Mouse (Mus musculus): ENCODE data around the gene Eps15l1.
A peak's percentile ranks its signal among the peaks of the same experiment; 100 is the strongest.

The Eps15l1 gene

DNA sequence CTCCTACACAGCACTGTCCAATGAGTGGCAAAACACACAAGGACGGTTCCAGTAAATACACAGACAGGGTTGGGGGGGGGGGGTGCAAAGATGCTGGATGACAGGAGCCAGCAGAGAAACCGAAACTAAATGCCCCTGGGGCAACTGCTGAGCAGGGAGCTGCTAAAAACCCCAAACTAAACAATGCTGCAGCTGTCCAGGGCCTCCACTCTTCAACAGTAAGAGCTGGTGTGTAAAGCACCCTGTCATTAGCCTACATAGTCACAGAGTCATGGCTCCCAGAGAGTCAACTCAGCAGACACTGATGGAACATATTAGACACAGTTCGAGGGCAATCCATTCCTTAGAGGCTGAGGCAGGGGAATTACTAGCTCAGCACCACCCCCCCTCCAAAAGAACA lies 11.8 kb downstream of the Eps15l1 start:
- DNase-seq, result no peak

DNA sequence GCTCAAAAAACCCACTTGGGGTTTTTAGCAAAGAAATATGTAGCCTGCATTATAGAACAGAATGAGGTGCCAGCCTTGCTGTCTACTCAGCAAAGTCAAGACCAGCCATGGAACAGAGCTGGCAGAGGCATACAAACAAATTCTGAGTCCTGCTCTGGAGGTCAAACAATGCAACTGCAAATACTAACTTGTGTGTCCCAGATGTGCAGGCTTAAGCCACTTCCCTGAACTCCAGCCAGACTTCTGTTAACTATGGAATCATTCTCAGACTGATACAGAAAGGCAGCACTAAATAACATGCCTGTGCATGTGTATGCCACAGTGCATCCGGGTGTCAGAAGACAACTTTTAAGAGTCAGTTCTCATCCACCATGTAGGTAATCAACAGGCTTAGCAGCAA lies 13.4 kb downstream of the Eps15l1 start:
- DNase-seq, result no peak

DNA sequence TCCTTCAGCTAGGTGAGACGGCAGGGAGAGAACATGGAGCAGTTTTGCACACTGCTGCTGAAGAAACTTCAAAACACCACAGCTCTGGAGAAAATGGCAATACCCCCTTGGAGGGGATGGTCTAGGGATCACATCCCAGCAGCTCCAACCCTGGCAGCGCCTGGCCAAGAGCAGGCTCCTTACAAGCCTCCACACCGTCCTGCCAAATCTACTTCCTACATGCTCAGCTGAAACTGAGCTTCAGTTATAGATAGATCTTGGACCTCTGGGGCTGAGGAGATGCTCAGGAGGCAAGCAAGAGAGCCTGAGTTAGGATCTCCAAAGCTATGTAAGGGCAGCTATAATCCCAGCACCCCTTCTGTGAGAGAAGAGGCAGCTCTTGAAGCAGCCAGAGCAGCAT lies 18.3 kb downstream of the Eps15l1 start:
- DNase-seq, result no peak

DNA sequence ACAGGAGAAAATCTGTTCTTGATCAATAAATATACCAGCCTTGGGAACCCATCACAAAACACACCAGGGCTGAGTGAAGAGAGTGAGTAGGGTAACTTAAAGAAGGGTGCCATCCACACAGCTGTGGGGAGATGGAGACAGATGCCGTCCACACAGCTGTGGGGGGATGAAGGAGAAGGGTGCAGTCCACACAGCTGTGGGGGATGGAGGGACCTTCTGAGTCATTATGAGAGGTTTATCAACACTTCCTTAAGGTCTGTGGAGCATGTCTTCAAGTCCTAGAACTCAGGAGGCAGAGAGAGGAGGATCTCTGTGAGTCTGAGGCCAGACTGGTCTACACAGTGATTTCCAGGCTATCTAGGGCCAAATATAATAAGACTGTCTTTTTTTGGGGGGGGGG lies 19.9 kb downstream of the Eps15l1 start:
- no peak for DNase-seq

- DNase-seq, result no peak
Measured at GRCm38 (mm10) chr8:72385737-72386136, 35.5 kb downstream of the Eps15l1 start.

DNA sequence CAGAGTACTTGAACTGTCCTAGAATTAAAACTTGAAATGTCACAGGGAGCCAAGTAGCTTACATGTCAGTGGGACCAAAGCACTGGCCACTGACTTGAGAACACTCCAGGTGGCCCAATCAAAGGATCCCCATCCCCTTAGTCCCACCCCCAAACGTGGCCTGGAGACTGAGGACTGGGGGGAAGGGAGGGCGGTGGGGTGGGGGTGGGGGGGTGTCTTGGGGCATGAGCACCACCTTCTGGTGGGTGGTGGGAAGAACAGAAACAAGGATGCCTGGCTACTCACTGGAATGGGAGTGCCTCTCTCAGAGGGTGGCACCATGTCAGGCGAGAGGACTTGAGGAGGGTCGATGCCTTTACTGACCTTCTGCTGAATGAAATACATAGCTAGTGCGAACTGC lies 38.9 kb downstream of the Eps15l1 start:
- no peak for DNase-seq

DNA sequence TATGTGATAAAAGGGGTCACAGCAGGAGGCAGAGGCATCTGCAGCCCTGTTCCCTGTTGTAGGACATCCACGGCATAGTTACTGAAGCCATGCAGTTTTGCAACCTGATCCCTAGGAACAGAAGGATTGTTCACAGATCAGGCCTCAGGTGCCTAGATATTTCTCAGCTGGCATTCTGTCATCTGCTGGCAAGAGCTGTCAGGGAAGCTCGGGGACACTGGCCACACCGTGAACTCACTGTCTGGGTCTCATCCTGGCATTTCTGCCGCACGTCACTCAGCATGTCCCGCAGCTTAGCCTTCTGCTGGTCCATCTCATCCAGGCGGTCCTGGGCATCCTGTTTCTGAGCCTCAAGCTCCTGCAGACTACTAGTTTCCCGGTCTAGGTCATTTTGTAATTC lies 40.6 kb downstream of the Eps15l1 start:
- DNase-seq, result peak; percentile 76

DNA sequence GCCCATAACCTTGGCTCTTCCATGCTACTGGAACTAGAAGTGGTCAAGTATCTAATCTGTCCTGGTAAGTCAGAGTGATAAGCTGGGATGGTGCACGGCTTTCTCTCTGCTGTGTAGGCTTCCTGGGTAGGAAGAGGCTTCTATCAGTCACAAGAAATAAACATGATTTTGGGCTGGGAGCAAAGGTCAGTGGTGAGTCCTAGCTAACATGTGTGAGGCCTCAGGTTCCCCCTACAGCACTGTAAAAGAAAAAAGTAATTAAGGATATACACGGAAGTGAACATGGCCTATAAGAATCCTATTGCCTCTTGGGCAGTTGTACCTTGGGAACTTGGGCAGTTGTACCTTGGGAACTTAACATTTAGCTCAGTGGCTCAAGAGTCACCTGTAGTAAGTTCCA lies 44.4 kb downstream of the Eps15l1 start:
- DNase-seq, result no peak

DNA sequence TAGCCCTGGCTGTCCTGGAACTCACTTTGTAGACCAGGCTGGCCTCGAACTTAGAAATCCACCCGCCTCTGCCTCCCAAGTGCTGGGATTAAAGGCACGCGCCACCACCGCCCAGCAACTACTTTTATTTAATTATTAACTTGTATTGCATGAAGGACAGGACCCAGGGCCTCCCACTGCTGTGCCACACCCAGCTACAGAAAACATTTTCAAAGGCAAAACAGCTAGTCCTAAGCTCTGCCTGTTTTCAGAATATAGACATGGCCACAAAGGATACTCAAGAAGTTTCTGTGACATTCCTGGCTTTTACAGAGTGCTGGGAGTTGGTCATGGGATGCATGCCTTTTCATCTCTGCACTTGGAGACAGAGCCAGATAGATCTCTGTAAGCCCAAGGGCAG lies 45.0 kb downstream of the Eps15l1 start:
- DNase-seq, result no peak

DNA sequence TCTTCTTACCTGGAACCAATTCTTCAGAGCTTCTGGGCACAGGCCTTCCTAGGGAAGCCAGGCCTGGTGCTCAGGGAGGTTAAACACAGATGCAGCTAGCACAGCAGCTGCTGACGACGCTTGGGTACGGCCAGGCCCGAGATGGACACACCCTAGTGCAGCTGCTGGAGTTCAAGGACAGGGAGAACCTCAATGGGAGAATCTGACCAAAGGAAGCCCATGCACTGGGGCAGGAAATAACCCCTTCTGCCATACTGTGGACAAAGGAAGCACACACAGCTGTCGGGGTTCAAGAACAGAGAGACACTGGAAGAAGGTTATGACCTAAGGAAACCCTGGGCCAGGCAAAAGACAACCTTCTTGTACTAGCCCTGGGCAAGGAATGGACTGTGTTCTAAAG lies 46.1 kb downstream of the Eps15l1 start:
- DNase-seq, result no peak

- DNase-seq, result peak; percentile 45
Measured at GRCm38 (mm10) chr8:72372311-72372710, 48.9 kb downstream of the Eps15l1 start.

GRCm38 (mm10) chr8:72371356-72371755 lies 49.9 kb downstream of the Eps15l1 start:
- DNase-seq, result no peak

DNA sequence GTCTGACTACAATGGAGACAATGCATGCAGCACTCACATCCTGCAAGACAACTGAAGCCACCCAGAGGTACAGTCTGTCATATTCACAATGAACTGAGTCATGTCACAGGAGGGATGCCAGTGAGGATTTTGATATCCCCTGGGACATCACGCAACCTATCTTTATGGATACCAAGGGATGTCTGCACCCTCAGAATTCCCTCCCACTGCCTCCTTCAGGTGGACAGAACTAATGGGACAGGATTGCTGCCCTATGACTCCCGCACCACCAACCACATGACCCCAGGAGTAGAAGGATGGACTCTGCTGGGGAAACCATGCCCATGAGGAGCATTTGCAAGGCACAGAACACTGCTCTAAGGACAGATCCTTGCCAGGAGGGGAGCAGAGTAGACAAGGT lies 54.8 kb downstream of the Eps15l1 start:
- DNase-seq, result no peak

- DNase-seq, result peak; percentile 57
Measured at GRCm38 (mm10) chr8:72365826-72366225, 55.4 kb downstream of the Eps15l1 start.

- DNase-seq, result no peak
Measured at GRCm38 (mm10) chr8:72365016-72365415, 56.2 kb downstream of the Eps15l1 start.

DNA sequence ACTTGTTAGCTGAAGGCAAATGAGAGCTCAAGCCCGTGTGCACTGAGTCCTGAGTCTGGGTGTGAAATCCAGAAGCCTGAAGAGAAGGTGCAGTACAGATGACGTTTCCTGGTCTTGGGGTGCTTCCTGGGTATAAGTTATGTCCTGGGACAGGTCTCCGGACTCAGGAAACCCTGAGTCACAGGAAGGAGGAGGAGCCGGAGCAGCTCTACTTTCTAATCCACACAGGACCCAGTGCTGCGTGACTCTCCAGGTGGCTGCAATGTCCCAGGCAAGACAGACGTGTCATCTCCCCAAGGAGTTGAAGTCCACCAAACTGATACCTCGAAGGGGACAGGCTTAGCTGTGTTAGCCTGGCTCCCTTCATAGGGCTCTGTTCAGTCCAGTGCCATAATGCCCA lies 57.8 kb downstream of the Eps15l1 start:
- DNase-seq, result no peak

DNA sequence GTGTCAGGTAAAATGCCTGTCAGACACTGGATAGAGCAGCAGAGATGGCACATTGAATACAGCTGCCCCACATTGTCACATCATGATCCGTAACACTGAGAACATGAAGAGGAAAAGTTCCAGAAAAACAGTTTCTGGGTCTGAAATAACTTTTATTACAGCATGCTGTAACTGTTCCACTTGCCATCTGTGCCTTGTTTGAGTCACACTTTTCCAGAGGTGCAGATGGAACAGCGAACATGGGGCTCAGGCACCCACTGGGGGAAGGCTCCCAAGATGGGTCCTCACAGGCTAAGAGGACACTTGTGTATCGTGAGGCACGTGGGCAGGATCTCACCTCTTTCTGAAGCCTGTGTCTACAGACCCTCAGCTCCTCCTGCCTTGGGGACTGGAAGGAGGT lies 58.5 kb downstream of the Eps15l1 start:
- no peak for DNase-seq

DNA sequence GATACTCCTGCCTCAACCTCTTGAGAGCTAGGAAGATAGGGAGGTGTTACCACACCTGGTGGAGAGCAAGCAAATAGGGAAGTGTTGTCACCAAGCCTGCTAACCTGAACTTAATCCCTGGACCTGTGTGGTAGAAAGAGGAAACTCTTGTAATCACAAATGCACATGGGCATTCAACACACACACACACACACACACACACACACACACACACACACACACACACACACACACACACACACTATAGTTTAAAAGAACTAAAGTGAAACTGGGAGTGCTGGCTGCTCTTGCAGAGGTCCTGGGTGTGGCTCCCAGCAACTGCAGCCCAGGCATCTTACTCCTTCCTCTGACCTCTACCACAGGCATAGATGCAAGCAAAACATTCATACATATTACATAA lies 61.1 kb downstream of the Eps15l1 start:
- no peak for DNase-seq

GRCm38 (mm10) chr8:72356593-72356992 lies 64.7 kb downstream of the Eps15l1 start:
- no peak for DNase-seq

GRCm38 (mm10) chr8:72354272-72354671 lies 67.0 kb downstream of the Eps15l1 start:
- no peak for DNase-seq

DNA sequence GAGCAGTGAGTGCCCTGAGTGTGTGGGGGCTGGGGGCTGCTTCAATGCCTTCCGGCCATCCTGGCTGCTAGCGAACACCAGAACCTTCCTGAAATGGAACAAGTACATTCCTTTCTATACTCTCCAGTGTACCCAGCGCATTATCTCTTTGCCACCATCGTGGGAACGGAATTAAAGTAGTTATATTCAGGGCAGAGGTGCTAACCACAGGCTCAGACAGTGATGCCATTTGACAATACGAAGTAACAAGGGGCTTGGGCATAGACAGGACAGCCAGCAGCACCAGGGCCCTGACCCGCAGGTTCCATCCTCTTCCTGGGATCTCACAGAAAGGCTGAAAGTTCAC lies 67.6 kb downstream of the Eps15l1 start:
- no peak for DNase-seq

DNA sequence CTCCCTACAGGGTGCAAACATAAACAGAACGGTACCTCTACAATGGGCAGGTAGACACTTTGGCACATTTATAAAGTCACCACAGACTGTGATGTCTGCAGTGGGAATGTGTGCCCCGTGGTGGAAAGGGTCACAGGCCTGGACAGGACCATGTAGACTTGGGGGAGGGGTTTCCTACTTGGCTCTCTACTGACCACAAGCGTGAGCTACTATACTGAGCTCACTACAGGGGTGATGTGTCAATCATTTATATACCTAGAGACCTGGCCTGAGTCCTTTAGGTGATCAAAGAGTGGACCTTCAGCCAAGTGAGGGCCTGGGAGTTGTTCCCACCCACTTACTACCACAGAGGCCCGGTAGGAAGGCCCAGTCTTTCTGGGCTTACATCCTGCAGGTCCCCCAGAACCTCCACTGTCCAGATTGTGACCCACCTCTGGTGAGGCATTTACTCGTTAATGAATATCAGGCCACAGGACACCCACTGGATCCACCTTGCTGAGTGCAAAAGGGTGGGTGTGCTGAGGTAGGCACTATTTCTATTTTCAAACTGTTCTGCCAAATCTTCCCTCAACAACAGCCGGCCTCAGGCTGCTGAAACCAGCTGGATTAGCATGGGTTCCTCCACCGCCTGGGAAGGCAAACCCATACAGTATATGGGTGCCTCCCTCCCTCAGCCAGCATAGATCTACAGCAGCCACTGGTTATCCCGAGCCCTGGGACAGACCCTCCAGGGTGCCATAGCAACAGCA lies 68.1 kb downstream of the Eps15l1 start:
- DNase-seq, result no peak

DNA sequence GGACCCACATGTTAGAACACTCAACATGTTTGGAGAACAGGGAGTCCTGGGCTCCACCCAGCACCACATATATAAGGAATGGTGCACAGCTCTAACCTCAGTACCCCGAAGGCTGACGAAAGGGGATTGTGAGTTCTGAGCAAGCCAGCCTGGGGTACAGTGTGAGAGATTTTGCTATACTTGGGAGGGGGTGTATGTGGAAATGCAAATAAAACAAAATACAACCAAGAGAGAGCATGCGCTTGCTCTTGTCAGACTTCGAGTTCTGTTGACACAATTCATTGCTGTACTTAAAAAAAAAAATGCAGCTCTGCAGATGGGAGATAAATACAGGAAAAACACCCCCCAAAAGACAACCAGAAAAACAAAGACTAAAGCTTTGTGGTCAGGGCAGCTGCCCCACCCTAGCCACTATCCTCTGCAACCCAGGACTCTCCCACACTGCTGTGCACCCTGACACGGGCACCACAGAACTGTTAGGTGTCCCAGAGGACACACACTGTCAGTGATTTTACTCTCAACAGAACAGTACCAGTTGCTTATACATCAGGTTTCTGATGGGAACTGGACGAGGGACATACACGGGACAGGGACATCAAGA lies 69.8 kb downstream of the Eps15l1 start:
- no peak for DNase-seq

GRCm38 (mm10) chr8:72350727-72351126 lies 70.5 kb downstream of the Eps15l1 start:
- DNase-seq, result no peak

- DNase-seq, result no peak
Measured at GRCm38 (mm10) chr8:72349838-72350237, 71.4 kb downstream of the Eps15l1 start.
